Mouse (Mus musculus) left cerebral cortex, postnatal 4 days (tissue): ENCODE data around the gene Cldn16. TPM values are rescaled to one million over a fixed set of nuclear protein-coding genes. Genes with fewer than 3 reads are reported as not detected.
"Not testable (repeated sequence)": the region's sequence is repeated elsewhere in the genome, so short reads cannot be mapped to it uniquely, and the experiment has no call there.

Experiments used
- DNase-seq: peaks from one replicate; pipeline ENCODE4 v3.0.0-alpha.2; 2022
- intact Hi-C: fragments of 180-260 bp; cut with DNase I; formaldehyde crosslinking; loops from one replicate; pipeline ENCODE4 v1.15.1; 2025
- total RNA-seq, 2 experiments: library from RNA; stranded (reverse); gene quantifications; 2 replicates each; pipeline ENCODE4 v1.2.3; 2021

Gene Cldn16
- not detected for total RNA-seq

DNA sequence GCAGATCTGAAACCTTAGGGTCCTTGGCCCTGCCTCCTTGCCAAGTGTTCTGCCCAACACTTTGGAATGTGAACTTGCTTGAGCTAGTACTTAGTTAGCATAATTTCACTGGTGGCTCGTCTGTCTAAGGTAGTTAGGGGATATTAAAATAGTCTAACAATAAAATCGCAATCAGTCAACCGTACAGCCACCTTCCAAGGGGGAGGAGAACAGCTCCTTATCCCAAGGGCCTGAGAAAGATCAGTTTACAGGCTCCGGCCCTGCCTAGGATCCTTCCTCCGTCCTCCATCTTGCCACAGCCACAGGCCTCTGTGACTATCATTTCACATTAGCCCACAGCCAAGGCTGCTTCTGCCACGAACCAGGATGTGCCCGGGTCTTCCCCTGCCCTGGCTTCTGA, at the start of gene Cldn16:
Gene Cldn16, plus strand, starts transcription at position 301 of the 400 bp plus-strand sequence.
- intact Hi-C loops = no loop called here
- no peak for DNase-seq

- intact Hi-C loops = no loop called here
- DNase-seq = no peak
These were observed 44.3 kb upstream of the Cldn16 start for GRCm38 (mm10) chr16:26418616-26419015.

DNA sequence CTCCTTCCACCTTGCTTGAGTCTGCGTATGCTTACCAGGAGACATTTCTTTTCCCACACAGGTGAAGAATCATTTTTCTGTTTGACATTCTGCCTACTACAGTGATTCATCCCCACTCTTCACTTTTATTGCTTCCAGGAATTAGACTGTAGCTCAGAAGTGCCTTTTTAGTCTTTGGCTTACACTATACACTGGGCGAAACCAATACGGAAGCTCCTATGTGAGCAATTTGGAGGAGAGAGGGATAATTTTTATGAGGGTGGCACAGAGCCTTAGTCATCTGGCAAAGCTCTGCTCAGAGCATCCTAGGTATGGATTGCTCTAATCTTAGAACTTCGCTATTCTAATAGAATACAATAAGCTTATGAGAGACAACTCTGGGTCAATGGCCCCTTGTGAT, 40.9 kb upstream of the Cldn16 start:
- intact Hi-C loops = no loop called here
- no peak for DNase-seq

- intact Hi-C loops = no loop called here
- DNase-seq = no peak
These were observed 32.7 kb upstream of the Cldn16 start for GRCm38 (mm10) chr16:26430246-26430645.

- intact Hi-C loops = no loop called here
- no peak for DNase-seq
These were observed 29.4 kb upstream of the Cldn16 start for GRCm38 (mm10) chr16:26433486-26433885.

- intact Hi-C loops = no loop called here
- DNase-seq = no peak
These were observed 22.9 kb upstream of the Cldn16 start for GRCm38 (mm10) chr16:26440031-26440430.

- DNase-seq = no peak
- intact Hi-C loops = no loop called here
These were observed 21.8 kb upstream of the Cldn16 start for GRCm38 (mm10) chr16:26441156-26441555.

DNA sequence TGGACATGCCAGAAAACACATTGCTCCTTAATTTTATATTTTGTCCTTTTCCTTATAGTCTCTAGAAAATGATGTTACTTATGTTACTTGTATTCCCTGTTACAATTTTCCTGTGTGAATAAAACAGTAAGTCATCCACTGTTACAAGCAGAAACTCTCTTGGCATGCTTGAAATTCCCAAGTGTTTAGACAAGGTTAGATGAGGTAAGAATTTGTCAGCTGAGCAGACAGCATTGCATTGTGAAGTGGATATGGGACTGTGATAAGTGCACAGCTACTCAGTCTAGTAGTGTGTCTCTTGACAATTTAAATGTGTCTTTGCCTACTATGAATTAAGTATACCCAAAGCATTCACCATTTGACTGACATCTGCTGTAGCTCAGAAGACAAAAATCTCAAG, 18.1 kb upstream of the Cldn16 start:
- no peak for DNase-seq
- intact Hi-C loops = no loop called here

- intact Hi-C loops = no loop called here
- DNase-seq = no peak
These were observed 15.3 kb upstream of the Cldn16 start for GRCm38 (mm10) chr16:26447594-26447993.

DNA sequence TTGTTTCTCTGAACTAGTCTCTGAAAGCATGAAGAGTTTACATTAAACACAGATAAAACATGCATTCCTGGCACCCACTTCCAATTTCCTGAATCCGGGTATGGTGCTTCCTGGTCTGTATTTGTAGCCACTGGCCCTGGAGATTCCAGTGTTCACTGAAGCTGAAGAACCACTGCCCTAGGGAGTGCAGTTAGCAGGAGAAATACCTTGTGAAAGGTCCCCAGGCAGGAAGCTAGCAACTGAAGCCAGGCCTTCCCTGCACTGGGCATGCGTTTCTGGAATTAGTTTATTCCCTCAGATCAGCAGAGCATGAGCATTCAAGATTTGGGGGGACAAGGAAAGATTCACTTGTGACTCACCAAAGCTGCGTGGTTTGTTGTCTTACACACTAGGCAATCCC, 8.8 kb upstream of the Cldn16 start:
- DNase-seq = no peak
- intact Hi-C loops = no loop called here

DNA sequence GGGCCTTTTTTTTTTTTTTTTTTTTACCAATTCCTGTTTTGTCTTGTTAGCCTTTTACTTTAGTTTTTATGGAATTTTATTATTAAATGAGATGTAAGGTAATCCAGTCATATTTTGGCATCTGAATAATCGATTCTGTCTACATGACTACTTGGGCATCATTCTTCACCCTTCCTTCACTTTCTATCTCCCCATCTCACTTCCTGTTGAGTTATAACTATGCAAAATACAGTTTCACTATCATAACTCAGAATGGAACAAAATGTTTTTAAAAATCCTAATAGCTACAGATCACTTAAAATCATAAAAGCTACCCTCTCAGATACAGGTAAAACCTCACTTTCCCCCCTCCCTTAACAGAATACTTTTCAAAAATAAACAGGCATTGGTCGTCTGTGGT, 6.8 kb upstream of the Cldn16 start:
- no peak for DNase-seq
- intact Hi-C loops = no loop called here

DNA sequence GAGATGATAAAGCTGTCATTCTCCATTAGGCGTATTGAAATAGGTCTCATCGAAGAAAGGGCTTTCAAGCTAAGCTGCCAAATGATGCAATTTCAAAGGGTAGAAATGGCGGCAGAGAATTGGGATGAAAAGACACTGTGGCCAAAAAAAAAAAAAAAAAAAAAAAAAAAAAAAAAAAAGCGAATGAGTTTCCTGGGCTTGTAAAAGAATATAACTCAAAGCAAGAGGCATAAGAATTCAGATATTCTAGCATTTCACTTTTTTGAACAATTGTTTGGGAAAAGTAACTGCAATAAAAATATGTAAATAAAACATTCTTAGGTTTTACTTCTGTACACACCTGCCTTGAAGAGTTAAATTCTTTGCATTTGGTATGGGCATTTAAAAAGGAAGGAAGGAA, 3.6 kb downstream of the Cldn16 start:
- no peak for DNase-seq
- intact Hi-C loops = no loop called here

DNA sequence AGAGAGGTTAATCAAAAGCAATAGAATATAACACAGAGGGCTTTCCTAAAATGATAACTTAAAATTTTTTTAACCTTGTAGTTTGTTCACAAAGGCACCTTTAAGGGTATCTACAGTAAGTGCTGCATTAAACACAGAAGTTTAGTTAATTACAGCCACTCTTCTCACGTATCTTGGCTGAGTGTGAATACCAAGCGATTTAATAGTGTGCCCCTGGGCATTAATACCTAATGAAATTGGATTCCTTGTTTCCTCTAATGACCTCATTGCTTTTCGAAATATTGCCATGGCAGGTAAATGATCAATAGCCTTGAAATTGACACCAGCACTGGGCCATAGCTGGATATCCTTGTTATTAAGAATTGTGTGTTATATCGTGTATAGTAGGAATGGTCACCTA, 8.3 kb downstream of the Cldn16 start:
- intact Hi-C loops = no loop called here
- DNase-seq = no peak

- peak; percentile 13 for DNase-seq
These were observed 32.8 kb downstream of the Cldn16 start for GRCm38 (mm10) chr16:26495721-26496120.

GRCm38 (mm10) chr16:26499705-26500104, 36.8 kb downstream of the Cldn16 start:
- intact Hi-C loops, DNase-seq: not testable (repeated sequence)

More at GRCm38 (mm10) chr16:26495721-26496120, 32.8 kb downstream of the Cldn16 start:
- intact Hi-C loops = no loop called here

DNA sequence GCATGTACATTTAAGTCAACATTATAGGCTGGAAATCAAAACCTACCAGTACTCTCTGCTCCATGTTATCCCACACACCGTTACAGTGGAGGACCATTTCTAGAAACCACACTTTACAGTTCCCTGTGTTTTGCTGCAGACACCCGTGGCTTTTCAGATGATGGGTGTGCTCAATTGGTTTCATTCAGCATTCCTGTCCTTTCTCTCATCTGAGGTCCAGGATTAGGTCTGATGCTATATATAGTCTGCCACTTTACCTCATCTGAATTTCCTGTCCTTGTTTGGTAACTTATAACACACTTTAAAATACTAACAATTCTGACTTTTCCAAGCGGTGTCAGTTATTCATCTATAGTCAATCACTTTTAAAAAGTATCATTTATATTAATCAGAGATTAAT, 37.8 kb downstream of the Cldn16 start:
- intact Hi-C loops = no loop called here
- no peak for DNase-seq

DNA sequence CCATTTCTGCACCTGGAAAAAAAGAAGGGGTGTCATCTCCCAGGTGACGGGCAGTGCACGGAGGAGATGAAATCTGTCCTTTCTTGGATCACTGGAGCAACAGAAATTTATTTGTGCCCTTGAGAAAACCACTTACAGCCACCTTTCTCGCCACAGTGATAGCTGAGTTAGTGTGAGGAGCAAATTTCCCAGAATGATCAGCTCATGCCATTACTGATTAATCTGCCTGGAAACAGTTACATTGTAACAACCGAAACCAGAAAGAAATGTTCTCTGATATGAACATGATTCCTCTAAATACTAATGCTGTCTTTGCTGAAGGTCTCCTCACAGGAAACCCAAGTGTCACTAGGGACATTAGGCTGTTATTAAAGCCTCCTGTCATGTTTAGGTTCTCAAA, 42.0 kb downstream of the Cldn16 start:
- intact Hi-C loops = no loop called here
- no peak for DNase-seq

DNA sequence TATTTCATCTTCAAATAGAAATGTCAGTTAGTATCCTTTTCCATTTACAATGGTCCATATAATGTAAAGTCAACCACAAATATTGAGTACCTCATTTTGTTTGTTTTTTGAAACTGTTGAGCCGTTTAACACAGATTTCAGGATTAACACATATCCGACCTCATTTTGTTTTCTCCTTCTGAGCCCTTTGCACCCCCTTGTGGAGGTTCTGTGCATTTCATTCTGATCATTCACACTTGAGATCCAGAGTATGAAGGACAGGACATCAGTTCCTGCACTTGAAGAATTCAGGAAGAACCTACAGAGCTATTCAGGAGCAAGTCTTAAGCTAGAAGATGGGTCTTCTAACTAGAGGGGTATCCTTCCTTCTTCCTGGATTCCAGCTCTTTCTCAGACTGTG, 56.7 kb downstream of the Cldn16 start:
- intact Hi-C loops = no loop called here
- DNase-seq = peak; percentile 14

DNA sequence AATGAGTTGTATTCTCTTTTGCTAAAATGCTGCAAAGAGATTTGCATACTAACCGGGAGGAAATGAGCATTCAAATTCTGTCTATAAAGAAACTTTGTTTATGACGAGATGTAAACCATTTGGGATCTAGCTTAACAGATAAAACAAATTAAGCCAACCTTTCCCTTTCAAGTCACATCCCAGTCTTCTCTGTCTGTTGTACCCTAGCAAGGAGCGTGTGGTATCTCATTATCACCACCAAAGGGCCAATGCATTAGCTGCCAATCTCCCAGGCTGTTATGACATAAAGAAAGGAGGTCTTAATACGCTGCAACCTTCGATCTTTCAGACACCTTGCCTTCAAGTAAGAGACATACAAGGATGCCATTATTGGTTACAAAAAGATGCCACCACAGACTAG, 62.9 kb downstream of the Cldn16 start:
- intact Hi-C loops = loop anchor here (10.0 kb wide), 1 partner anchor 291 kb away; no protein-coding TSS in a partner anchor
- DNase-seq = no peak

DNA sequence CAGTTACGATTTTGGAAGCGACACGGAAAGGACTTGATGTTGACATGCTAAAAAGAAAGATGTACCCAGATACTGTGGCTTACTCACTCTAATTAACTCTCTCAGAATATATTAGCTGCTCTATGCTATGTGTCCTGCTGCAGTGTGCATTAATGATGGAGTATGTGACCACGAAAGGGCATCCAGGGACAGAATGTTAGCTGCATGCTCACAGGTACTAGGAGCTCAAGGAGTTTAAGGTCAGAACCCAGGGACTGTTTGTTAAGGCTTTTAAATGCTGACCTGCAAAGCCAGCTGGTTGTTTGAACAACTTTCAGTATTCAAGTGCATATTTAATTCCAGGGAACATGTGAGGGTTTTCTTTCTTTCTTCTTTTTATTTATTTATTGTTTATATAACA, 63.7 kb downstream of the Cldn16 start, which contains the start of gene Tmem207:
Gene Tmem207, minus strand, starts transcription at position 101 of the 400 bp plus-strand sequence.
- intact Hi-C loops = loop anchor here (10.0 kb wide), 1 partner anchor 292 kb away; no protein-coding TSS in a partner anchor
- no peak for DNase-seq

GRCm38 (mm10) chr16:26527931-26528666, 65.2 kb downstream of the Cldn16 start:
- peak; percentile 34 for DNase-seq
- intact Hi-C loops = loop anchor here (10.0 kb wide), 1 partner anchor 293 kb away; no protein-coding TSS in a partner anchor

DNA sequence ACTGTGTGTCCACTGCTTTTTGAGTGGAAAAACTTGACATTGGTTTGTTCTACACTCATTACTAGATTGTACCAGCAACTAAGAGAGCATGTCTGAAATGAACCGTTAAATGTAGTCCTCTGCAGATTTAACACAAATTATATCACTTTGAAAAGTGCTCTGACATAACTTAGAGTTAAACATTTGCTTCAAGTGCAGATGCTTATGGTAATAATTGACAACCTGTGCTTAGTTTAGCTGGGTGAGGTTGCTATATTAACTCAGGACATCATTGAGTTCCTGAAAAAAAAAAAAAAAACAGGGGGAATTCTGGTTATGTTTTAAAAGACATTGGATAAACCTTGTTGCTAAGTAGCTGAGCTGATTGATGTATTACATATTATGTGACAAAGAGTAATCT, 67.5 kb downstream of the Cldn16 start:
- no peak for DNase-seq

GRCm38 (mm10) chr16:26532287-26532686, 69.4 kb downstream of the Cldn16 start:
- intact Hi-C loops = no loop called here
- no peak for DNase-seq

More for the DNA sequence above, 67.5 kb downstream of the Cldn16 start:
- intact Hi-C loops = no loop called here
